Mouse (Mus musculus): ENCODE measurements around the gene Faah.

The Faah gene

GRCm38 (mm10) chr4:116000671-116001070 is 17.1 kb downstream of the Faah start:
- no peak for DNase-seq (ENCODE audit: low spot score)

DNA sequence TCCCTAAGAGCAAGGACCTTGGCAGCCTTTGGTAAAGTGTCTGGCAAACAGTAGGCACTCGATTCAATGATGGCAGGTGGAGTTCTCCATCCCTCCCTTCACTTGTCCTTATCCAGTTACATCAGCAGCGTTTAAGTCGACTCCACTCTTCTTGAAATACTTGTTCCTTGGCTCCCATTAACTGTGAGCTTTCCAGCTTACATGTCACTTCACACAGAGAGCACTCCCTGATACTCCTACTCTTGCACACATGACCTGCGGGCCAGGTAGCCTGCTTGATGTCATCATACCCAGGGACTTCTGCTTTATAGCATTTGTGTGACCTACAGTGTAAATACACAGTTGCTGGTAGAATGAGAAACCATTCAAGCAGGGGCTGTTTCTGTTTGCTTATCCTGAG is 21.0 kb downstream of the Faah start:
- no peak for DNase-seq (ENCODE audit: low spot score)

DNA sequence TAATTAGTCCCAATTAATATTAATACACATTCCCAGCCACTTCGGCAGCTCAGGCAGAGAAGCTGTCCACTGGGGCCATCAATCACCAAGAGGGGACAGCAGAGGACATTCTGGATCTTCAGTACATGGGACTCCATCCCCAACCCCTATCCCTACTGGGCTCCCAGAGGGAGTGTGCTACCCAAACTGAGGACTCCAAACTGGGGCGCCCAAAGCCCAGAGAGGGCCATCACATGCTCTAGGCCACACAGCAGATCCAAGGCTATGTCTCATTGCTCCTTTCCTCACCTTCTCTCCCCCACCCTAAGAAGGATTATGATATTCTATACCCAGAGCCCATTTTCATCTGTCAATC is 22.4 kb downstream of the Faah start:
- no peak for DNase-seq (ENCODE audit: low spot score)

GRCm38 (mm10) chr4:115994662-115995375 is 22.9 kb downstream of the Faah start:
- DNase-seq (ENCODE audit: low spot score) = no peak

GRCm38 (mm10) chr4:115989382-115989781 is 28.3 kb downstream of the Faah start:
- no peak for DNase-seq (ENCODE audit: low spot score)

- DNase-seq (ENCODE audit: low spot score) = no peak
These were observed 29.7 kb downstream of the Faah start for GRCm38 (mm10) chr4:115987858-115988530.

GRCm38 (mm10) chr4:115987436-115987835 is 30.3 kb downstream of the Faah start:
- no peak for DNase-seq (ENCODE audit: low spot score)

- peak; percentile 50 for DNase-seq (ENCODE audit: low spot score)
These were observed 32.8 kb downstream of the Faah start for GRCm38 (mm10) chr4:115984967-115985366.

GRCm38 (mm10) chr4:115984111-115984510 is 33.6 kb downstream of the Faah start:
- peak; percentile 94 for DNase-seq (ENCODE audit: low spot score)

- peak; percentile 94 for DNase-seq (ENCODE audit: low spot score)
These were observed 37.0 kb downstream of the Faah start for GRCm38 (mm10) chr4:115980676-115981075.

DNA sequence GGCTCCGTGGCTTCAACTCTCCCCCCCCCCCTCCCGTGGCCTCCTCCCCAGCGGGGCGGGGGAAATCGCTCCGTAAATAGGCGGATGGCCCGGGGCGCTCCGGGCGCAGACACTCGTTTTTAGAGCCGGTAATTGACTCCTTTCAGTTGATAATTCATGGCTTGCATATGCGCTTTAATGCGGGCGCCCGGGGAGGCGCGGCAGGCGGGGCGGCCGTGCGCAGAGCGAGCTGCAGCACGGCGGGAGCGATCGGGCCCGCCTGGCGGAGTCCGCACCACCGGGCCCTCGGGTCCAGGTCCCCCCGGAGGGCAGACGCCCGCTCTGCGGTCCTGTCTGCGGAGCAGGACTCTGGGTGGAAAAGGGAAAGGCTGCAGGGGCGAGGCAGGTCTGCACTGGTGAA is 38.3 kb downstream of the Faah start:
- no peak for DNase-seq (ENCODE audit: low spot score)

- no peak for DNase-seq (ENCODE audit: low spot score)
These were observed 38.8 kb downstream of the Faah start for GRCm38 (mm10) chr4:115978911-115979310.

GRCm38 (mm10) chr4:115972543-115972942 is 45.2 kb downstream of the Faah start:
- no peak for DNase-seq (ENCODE audit: low spot score)

- no peak for DNase-seq (ENCODE audit: low spot score)
These were observed 53.3 kb downstream of the Faah start for GRCm38 (mm10) chr4:115964446-115964845.

DNA sequence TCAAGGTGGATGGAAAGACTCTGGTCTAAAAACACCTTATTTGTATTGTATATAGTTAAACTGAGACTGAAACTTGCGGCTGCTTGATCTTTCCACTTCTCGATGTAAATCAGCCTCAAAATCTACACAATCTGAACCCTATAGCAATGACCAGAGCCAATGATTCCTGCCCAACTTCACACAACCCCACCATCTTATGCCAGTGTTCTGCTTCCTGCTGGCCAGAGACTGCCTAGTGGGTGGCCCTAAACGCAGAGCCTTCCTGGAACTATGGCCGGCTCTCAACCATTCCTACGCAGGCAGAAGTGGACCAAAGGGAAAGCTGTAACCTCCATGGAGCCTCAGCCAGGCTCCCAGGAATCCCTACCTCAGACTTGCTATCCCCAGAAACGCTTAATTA is 54.0 kb downstream of the Faah start:
- DNase-seq (ENCODE audit: low spot score) = no peak

DNA sequence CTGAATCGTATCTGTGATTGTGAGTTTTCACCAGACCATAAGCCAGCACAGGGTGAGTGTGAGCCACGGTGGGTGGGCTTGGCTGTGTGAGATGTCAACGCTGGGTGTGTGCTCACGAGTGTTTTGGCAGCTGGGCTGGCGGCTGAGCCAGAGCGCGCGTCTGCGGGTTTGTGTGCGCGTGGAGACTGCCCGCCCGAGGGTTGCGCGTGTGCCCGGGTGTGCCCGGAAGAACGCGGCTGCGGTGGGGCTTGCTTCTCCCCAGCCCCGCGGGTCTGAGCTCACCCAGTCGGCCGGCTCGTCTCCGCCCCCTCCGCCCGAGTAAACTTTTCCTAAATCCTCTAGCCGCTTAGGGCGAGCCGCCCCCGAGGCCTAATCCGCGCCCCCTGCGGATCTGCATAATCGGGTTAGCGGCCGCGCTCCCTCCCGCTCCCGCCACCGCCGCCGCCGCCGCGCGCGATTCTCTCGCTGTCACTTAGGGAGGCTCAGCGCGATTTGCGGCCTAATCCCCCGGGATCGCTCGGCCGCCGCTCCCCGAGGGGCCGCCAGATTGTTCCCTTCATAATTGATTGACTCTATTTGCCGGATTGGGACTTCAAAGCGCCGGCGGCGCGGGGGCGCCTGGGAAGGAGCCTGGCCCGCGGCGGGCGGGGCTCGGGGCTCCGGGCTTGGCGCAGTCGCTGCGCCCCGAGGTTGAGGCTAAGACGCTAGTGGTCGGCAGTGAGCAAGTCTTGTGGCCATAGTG is 54.9 kb downstream of the Faah start:
- DNase-seq (ENCODE audit: low spot score) = peak; percentile 84

GRCm38 (mm10) chr4:115961991-115962390 is 55.7 kb downstream of the Faah start:
- DNase-seq (ENCODE audit: low spot score) = no peak

- no peak for DNase-seq (ENCODE audit: low spot score)
These were observed 58.2 kb downstream of the Faah start for GRCm38 (mm10) chr4:115959546-115959945.

DNA sequence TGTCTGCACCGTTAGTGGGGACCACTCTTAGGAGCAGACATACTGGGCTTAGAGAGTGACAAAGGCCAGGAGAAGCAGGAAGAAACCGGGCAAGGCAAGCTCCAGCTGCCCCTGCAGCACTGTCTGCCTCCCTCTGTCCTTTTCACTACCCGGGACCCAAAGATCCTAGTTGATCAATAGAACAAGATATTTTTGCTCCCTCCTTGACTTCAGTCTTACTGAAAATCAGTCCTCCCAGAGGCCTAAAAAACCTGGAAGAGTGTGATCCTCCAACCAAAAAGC is 62.3 kb downstream of the Faah start:
- DNase-seq (ENCODE audit: low spot score) = no peak

DNA sequence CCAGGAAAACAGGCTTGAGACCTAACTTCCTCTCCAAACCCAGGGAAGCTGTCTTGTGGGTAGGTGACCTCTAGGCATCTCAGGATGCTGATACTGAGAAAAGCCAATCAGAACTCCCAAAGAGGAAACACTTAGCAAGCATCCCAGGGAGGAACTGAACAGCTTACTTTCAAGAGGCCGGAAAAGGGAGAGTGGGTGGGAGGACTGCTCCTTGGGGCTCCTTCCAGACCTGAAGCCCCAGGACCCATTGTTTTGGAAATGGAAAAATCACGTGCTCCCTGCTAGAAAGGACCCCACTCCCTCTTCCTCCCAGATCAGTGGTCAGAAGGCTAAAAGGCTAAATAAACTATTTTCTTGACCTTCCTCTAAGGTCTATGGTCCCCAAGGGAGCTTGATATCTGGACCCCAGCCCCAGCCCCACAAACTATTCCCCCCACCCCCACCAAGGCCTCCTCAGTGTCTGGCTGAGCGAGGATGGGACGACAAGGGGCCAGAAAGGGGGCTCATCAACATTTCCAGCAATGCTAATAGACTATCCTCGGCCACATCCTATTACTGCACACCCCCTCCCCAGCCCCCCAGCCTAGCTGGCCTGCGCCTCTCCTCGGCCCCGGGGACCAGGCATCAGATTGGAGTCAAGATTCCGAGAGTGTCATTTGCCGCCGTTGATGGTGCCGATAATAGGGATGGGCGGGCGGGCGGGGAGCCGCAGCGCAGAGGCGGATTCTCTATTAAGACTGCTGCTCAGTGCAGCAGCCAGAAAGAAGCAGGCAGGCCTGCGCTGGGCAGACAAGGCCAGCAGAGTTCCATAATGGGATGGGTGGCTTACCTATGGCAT is 62.9 kb downstream of the Faah start:
- no peak for DNase-seq (ENCODE audit: low spot score)

DNA sequence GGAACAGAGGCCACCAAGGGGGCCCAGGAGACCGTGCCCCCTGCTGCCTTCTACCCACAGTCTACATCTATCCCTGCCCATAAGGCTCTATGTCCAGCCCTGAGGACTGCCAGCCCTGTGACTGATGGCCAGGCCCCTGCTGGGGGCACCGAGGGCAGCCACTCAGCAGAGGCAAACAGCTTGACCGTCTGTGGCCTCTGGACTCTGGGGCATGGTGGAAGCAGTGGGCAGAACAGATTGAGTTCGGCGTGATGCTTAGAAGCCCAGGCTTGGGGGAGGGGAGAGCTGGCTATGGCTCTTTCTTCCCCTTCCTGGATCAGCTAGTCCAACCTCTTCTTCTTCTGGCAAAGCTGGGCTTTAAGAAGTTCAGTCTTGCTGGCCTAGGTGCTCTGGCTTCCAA is 64.2 kb downstream of the Faah start:
- no peak for DNase-seq (ENCODE audit: low spot score)

GRCm38 (mm10) chr4:115952758-115953157 is 65.0 kb downstream of the Faah start:
- peak; percentile 85 for DNase-seq (ENCODE audit: low spot score)
